Mouse (Mus musculus) adipocyte (in vitro differentiated cells): Measurements from ENCODE around the gene Dync1i1.

ENCODE experiments used
- DNase-seq: peaks from one replicate; pipeline ENCODE4 v3.0.0-alpha.2; 2016; ENCODE audit warnings: low spot score

The Dync1i1 gene

GRCm38 (mm10) chr6:5775461-5775860 lies 50.0 kb downstream of the Dync1i1 start:
- DNase-seq, result no peak

- DNase-seq, result no peak
Observed at GRCm38 (mm10) chr6:5781752-5782151, 56.3 kb downstream of the Dync1i1 start.

GRCm38 (mm10) chr6:5783830-5784229 lies 58.4 kb downstream of the Dync1i1 start:
- no peak for DNase-seq

GRCm38 (mm10) chr6:5790607-5791006 lies 65.2 kb downstream of the Dync1i1 start:
- no peak for DNase-seq

GRCm38 (mm10) chr6:5794106-5794753 lies 68.8 kb downstream of the Dync1i1 start:
- no peak for DNase-seq

GRCm38 (mm10) chr6:5795314-5795713 lies 69.9 kb downstream of the Dync1i1 start:
- no peak for DNase-seq

GRCm38 (mm10) chr6:5802124-5802839 lies 76.8 kb downstream of the Dync1i1 start:
- peak; percentile 81 for DNase-seq

GRCm38 (mm10) chr6:5802840-5803491 lies 77.5 kb downstream of the Dync1i1 start:
- DNase-seq, result no peak

GRCm38 (mm10) chr6:5808008-5808421 lies 82.6 kb downstream of the Dync1i1 start:
- DNase-seq, result no peak

GRCm38 (mm10) chr6:5812076-5812475 lies 86.6 kb downstream of the Dync1i1 start:
- DNase-seq, result no peak

GRCm38 (mm10) chr6:5819674-5820073 lies 94.2 kb downstream of the Dync1i1 start:
- DNase-seq, result no peak

- DNase-seq, result no peak
Observed at GRCm38 (mm10) chr6:5825461-5825860, 100.0 kb downstream of the Dync1i1 start.

GRCm38 (mm10) chr6:5827064-5827463 lies 101.6 kb downstream of the Dync1i1 start:
- no peak for DNase-seq

GRCm38 (mm10) chr6:5828409-5828974 lies 103.1 kb downstream of the Dync1i1 start:
- no peak for DNase-seq

GRCm38 (mm10) chr6:5829148-5829547 lies 103.7 kb downstream of the Dync1i1 start:
- no peak for DNase-seq

- DNase-seq, result no peak
Observed at GRCm38 (mm10) chr6:5830717-5831116, 105.3 kb downstream of the Dync1i1 start.

- no peak for DNase-seq
Observed at GRCm38 (mm10) chr6:5831233-5831632, 105.8 kb downstream of the Dync1i1 start.

- DNase-seq, result no peak
Observed at GRCm38 (mm10) chr6:5832838-5833237, 107.4 kb downstream of the Dync1i1 start.

GRCm38 (mm10) chr6:5842466-5842865 lies 117.0 kb downstream of the Dync1i1 start:
- DNase-seq, result no peak

- DNase-seq, result no peak
Observed at GRCm38 (mm10) chr6:5846154-5846553, 120.7 kb downstream of the Dync1i1 start.

GRCm38 (mm10) chr6:5854048-5854836 lies 128.8 kb downstream of the Dync1i1 start:
- DNase-seq, result no peak

- DNase-seq, result no peak
Observed at GRCm38 (mm10) chr6:5855526-5855925, 130.1 kb downstream of the Dync1i1 start.
